In genomic region chr10:49453535-49453934, GRCm38 (mm10) we compare ENCODE assay signal across 24 mouse cellular contexts.
"Had no signal": no experiment of that assay in that cellular context is flagged by ENCODE, and none has a peak within 500 bp of the region (broad histone marks: within the 10 kb centered on the region; RNA-seq: fewer than 3 reads in every experiment).

No protein-coding gene starts in this region.

- H3K9ac ChIP-seq: heart, embryonic 13.5 days; heart, embryonic 15.5 days; hindbrain, embryonic 15.5 days; intestine, embryonic 15.5 days; limb, embryonic 12.5 days; liver, embryonic 13.5 days had no signal

- H3K4me1 ChIP-seq: heart, embryonic 13.5 days; heart, embryonic 15.5 days; hindbrain, embryonic 15.5 days; intestine, embryonic 15.5 days; limb, embryonic 10.5 days; limb, embryonic 12.5 days; liver, embryonic 13.5 days had no signal

- H3K27me3 ChIP-seq: heart, embryonic 13.5 days; heart, embryonic 15.5 days; hindbrain, embryonic 15.5 days; intestine, embryonic 15.5 days; limb, embryonic 12.5 days; liver, embryonic 13.5 days had no signal

- DNase-seq: gastrocnemius, postnatal 14 days; gastrocnemius, postnatal 36 days; heart, adult 11 months; heart, adult 2 months; heart, postnatal 14 days; heart, postnatal 36 days; kidney, adult 18-20 months; kidney, adult 8-10 months; kidney, postnatal 10 days; kidney, postnatal 25 days; kidney, postnatal 4 days; liver; liver, embryonic 13.5 days had no signal

- H3K36me3 ChIP-seq: heart, embryonic 13.5 days; heart, embryonic 15.5 days; hindbrain, embryonic 15.5 days; intestine, embryonic 15.5 days; limb, embryonic 10.5 days; limb, embryonic 12.5 days; liver, embryonic 13.5 days had no signal

- H3K4me2 ChIP-seq: heart, embryonic 11.5 days; heart, embryonic 13.5 days; heart, embryonic 15.5 days; hindbrain, embryonic 15.5 days; intestine, embryonic 15.5 days; limb, embryonic 12.5 days; liver, embryonic 11.5 days; liver, embryonic 13.5 days had no signal

- H3K4me3 ChIP-seq: heart, adult 2 months; heart, embryonic 13.5 days; heart, embryonic 15.5 days; hindbrain, embryonic 15.5 days; intestine, embryonic 15.5 days; layer of hippocampus, adult 2 months; left cerebral cortex, adult 2 months; limb, embryonic 10.5 days; limb, embryonic 12.5 days; liver, embryonic 13.5 days had no signal

- ATAC-seq: intestine, embryonic 15.5 days; intestine, postnatal 0 days had no signal

- H3K27ac ChIP-seq: heart, adult 2 months; heart, embryonic 13.5 days; heart, embryonic 15.5 days; hindbrain, embryonic 15.5 days; intestine, embryonic 15.5 days; layer of hippocampus, adult 2 months; left cerebral cortex, adult 2 months; limb, embryonic 10.5 days; limb, embryonic 12.5 days; liver, embryonic 13.5 days had no signal

- H3K9me3 ChIP-seq: heart, embryonic 13.5 days; heart, embryonic 15.5 days; hindbrain, embryonic 15.5 days; intestine, embryonic 15.5 days; limb, embryonic 10.5 days; limb, embryonic 12.5 days; liver, embryonic 13.5 days had no signal
